Mouse (Mus musculus) heart, embryonic 13.5 days (tissue): ENCODE measurements around the gene Aars2. TPM values are rescaled to one million over a fixed set of nuclear protein-coding genes. Genes with fewer than 3 reads are reported as not detected.

Experiments
- ATAC-seq: fragments of 200-750 bp; cut with Nextera tagmentation; 2 replicates; pipeline ENCODE4 v1.8.0; 2017; ENCODE audit warnings: moderate TSS enrichment; ENCODE audit not compliant: insufficient number of reproducible peaks, low FRiP score, low TSS enrichment; ENCODE audit errors: extremely low read depth
- H3K27ac ChIP-seq: fragments of 300-500 bp; sonication (generic); replicated peaks from 2 replicates; pipeline ENCODE4 v1.5.1; 2015; ENCODE audit warnings: moderate library complexity, mild to moderate bottlenecking, inconsistent platforms
- H3K27me3 ChIP-seq: fragments of 300-500 bp; sonication (generic); replicated peaks from 2 replicates; pipeline ENCODE4 v1.6.1; 2015; ENCODE audit warnings: mild to moderate bottlenecking, inconsistent platforms
- H3K36me3 ChIP-seq: fragments of 300-500 bp; sonication (generic); 2 replicates; pipeline ENCODE4 v1.6.1; 2015; ENCODE audit warnings: mild to moderate bottlenecking, inconsistent platforms
- H3K4me1 ChIP-seq: fragments of 300-500 bp; sonication (generic); 2 replicates; pipeline ENCODE4 v1.6.1; 2015; ENCODE audit warnings: inconsistent platforms
- H3K4me2 ChIP-seq: fragments of 300-500 bp; sonication (generic); 2 replicates; pipeline ENCODE4 v1.6.1; 2015; ENCODE audit warnings: inconsistent platforms, mild to moderate bottlenecking, moderate library complexity
- H3K4me3 ChIP-seq: fragments of 300-500 bp; sonication (generic); 2 replicates; pipeline ENCODE4 v1.5.1; 2015; ENCODE audit warnings: moderate library complexity, mild to moderate bottlenecking, inconsistent platforms
- H3K9ac ChIP-seq: fragments of 300-500 bp; sonication (generic); 2 replicates; pipeline ENCODE4 v1.6.1; 2015; ENCODE audit warnings: inconsistent platforms, mild to moderate bottlenecking, moderate library complexity
- H3K9me3 ChIP-seq: fragments of 300-500 bp; sonication (generic); 2 replicates; pipeline ENCODE4 v1.6.1; 2016; ENCODE audit warnings: inconsistent platforms
- WGBS: fragments of 180-500 bp; shearing (Covaris S2); methylation state at CpG from one replicate; pipeline ENCODE4 v1.1.7; 2015; ENCODE audit warnings: mixed read lengths; 5-methylcytosine and 5-hydroxymethylcytosine counted together
- polyA plus RNA-seq: library from polyadenylated mRNA; unstranded; fragments of >200 nt; fragmentation: Nextera tagmentation; extraction: Ambion mirVana; gene quantifications from 2 replicates; pipeline ENCODE4 v1.2.1, GENCODE M21; 2015

The Aars2 gene
- polyA plus RNA-seq, 1 experiment from 2014 or later: 19.8 TPM

- Histone ChIP-seq H3K27me3 (peaks cover 78% of the 10 kb centered on the region), H3K4me1 (peaks cover 26% of the 10 kb centered on the region), H3K4me2 (no peak overlapping the region), H3K9ac (no peak overlapping the region), H3K4me3 (no peak overlapping the region), H3K36me3 (no peaks in the 10 kb centered on the region), H3K27ac (no peak overlapping the region), H3K9me3 (no peaks in the 10 kb centered on the region)
- no peak; the same call in 1 of the 2 replicates for ATAC-seq
- WGBS: 4% methylated on average over 8 of the region's 8 CpGs
Measured at GRCm38 (mm10) chr17:45551816-45552451, 45.3 kb downstream of the Aars2 start.

DNA sequence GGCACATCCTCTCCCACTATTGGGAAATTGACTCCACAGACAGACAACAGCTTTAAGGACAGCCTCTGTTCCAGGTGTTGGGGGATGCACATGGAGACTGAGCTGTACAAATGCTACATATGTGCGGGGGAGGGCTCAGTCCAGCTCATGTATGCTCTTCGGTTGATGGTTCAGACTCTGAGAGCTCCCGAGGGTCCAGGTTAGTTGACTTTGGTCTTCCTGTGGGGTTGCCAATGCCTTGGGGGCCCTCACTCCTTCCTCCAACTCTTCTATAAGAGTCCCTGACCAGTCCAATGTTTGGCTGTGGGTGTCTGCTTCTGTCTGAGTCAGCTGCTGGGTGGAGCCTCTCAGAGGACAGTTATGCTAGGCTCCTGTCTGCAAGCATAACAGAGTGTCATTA lies 46.4 kb downstream of the Aars2 start:
- Histone ChIP-seq H3K36me3 (no peaks in the 10 kb centered on the region), H3K4me2 (no peak overlapping the region), H3K4me1 (peaks cover 36% of the 10 kb centered on the region), H3K27ac (no peak overlapping the region), H3K27me3 (peaks cover 77% of the 10 kb centered on the region), H3K4me3 (no peak overlapping the region), H3K9me3 (no peaks in the 10 kb centered on the region), H3K9ac (no peak overlapping the region)
- 63% methylated on average over 3 of the region's 3 CpGs for WGBS
- no peak for ATAC-seq

GRCm38 (mm10) chr17:45554420-45554819 lies 47.8 kb downstream of the Aars2 start:
- ATAC-seq: no peak
- peaks cover 34% of the 10 kb centered on the region for H3K4me1 ChIP-seq
- H3K27me3 ChIP-seq: peaks cover 75% of the 10 kb centered on the region
- H3K4me3 ChIP-seq: no peak overlapping the region
- WGBS: 21% methylated on average over 1 of the region's 1 CpGs
- no peak overlapping the region for H3K27ac ChIP-seq
- H3K4me2 ChIP-seq: no peak overlapping the region
- no peak overlapping the region for H3K9ac ChIP-seq
- H3K36me3 ChIP-seq: no peaks in the 10 kb centered on the region
- no peaks in the 10 kb centered on the region for H3K9me3 ChIP-seq

DNA sequence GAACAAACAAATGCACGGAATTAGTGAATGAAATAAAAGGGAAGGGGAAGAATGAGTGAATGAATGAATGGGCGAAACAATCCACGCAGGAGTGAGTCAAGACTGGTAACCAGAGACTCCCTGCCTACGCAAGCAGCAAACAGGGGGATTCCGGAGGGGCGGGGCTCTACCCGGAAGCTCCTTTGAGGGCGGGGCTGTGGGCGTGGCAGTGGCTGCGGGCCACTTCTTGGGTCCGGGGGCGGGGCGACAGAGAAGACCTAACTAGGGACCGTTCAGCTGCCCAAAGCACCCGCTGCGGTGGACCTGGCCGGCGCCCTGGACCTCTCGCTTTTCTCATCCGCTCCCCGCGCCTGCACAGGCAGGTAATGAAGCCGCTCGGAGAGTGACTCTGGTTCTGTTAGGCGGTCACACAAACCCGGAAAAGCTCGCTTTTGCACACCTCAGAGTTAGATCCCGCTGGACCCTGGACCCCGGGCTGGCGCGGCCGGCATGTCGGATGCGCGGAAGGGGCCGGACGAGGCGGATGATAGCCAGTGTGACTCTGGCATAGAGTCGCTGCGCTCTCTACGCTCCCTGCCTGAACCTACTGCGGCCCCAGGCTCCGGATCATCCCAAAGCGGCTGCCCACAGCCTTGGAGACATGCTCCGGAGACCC lies 48.9 kb downstream of the Aars2 start, which contains the start of gene Nfkbie:
TSS of gene Nfkbie (plus strand) at position 252 of the 655 bp plus-strand sequence.
- H3K36me3 ChIP-seq: no peaks in the 10 kb centered on the region
- peak within 1 kb of the TSS; percentile 70 for H3K4me3 ChIP-seq
- H3K9ac ChIP-seq: peak within 1 kb of the TSS; percentile 76
- no peaks in the 10 kb centered on the region for H3K9me3 ChIP-seq
- WGBS: 1% methylated on average over 45 of the region's 45 CpGs
- H3K4me1 ChIP-seq: peaks cover 25% of the 10 kb centered on the region
- peaks cover 65% of the 10 kb centered on the region for H3K27me3 ChIP-seq
- peak; percentile 72 for ATAC-seq
- no peak within 1 kb of the TSS for H3K27ac ChIP-seq
- peak within 1 kb of the TSS; percentile 78 for H3K4me2 ChIP-seq

GRCm38 (mm10) chr17:45556107-45556489 lies 49.5 kb downstream of the Aars2 start:
- no peak for ATAC-seq
- peaks cover 25% of the 10 kb centered on the region for H3K4me1 ChIP-seq
- WGBS: 2% methylated on average over 14 of the region's 14 CpGs
- H3K9ac ChIP-seq: peak overlapping the region; percentile 76
- H3K9me3 ChIP-seq: no peaks in the 10 kb centered on the region
- H3K27ac ChIP-seq: no peak overlapping the region
- peaks cover 60% of the 10 kb centered on the region for H3K27me3 ChIP-seq
- H3K4me3 ChIP-seq: peak overlapping the region; percentile 70
- peak overlapping the region; percentile 78 for H3K4me2 ChIP-seq
- H3K36me3 ChIP-seq: no peaks in the 10 kb centered on the region

- H3K9ac ChIP-seq: peak overlapping the region; percentile 76
- WGBS: 60% methylated on average over 3 of the region's 3 CpGs
Measured at GRCm38 (mm10) chr17:45556514-45557245, 50.0 kb downstream of the Aars2 start.

GRCm38 (mm10) chr17:45557246-45557824 lies 50.7 kb downstream of the Aars2 start:
- no peaks in the 10 kb centered on the region for H3K9me3 ChIP-seq
- H3K4me2 ChIP-seq: peak overlapping the region; percentile 78
- no peaks in the 10 kb centered on the region for H3K36me3 ChIP-seq
- WGBS: 63% methylated on average over 7 of the region's 7 CpGs
- 0 out of 2 replicates have a peak overlapping the region, but pooled peaks have one; percentile 47 for H3K9ac ChIP-seq
- peaks cover 25% of the 10 kb centered on the region for H3K4me1 ChIP-seq
- no peak for ATAC-seq
- peak overlapping the region; percentile 70; the same call in 1 of the 2 replicates for H3K4me3 ChIP-seq
- H3K27ac ChIP-seq: no peak overlapping the region
- H3K27me3 ChIP-seq: peaks cover 54% of the 10 kb centered on the region

More at GRCm38 (mm10) chr17:45556514-45557245, 50.0 kb downstream of the Aars2 start:
- H3K4me2 ChIP-seq: peak overlapping the region; percentile 78
- no peaks in the 10 kb centered on the region for H3K9me3 ChIP-seq
- H3K4me1 ChIP-seq: peaks cover 25% of the 10 kb centered on the region
- peak overlapping the region; percentile 70 for H3K4me3 ChIP-seq
- H3K27me3 ChIP-seq: peaks cover 54% of the 10 kb centered on the region
- no peak for ATAC-seq
- H3K36me3 ChIP-seq: no peaks in the 10 kb centered on the region
- no peak overlapping the region for H3K27ac ChIP-seq

- WGBS: 61% methylated on average over 16 of the region's 16 CpGs
- no peaks in the 10 kb centered on the region for H3K9me3 ChIP-seq
- no peak for ATAC-seq
- H3K4me2 ChIP-seq: peak overlapping the region; percentile 78; the same call in 1 of the 2 replicates
- H3K9ac ChIP-seq: peak overlapping the region; percentile 47; the same call in 1 of the 2 replicates
- peaks cover 47% of the 10 kb centered on the region for H3K27me3 ChIP-seq
- H3K27ac ChIP-seq: no peak overlapping the region
- no peak overlapping the region for H3K4me3 ChIP-seq
- H3K4me1 ChIP-seq: peaks cover 25% of the 10 kb centered on the region
- no peaks in the 10 kb centered on the region for H3K36me3 ChIP-seq
Measured at GRCm38 (mm10) chr17:45557998-45558862, 51.6 kb downstream of the Aars2 start.

- no peak overlapping the region for H3K27ac ChIP-seq
- H3K9ac ChIP-seq: no peak overlapping the region
- peaks cover 30% of the 10 kb centered on the region for H3K27me3 ChIP-seq
- WGBS: 81% methylated on average over 15 of the region's 15 CpGs
- H3K4me1 ChIP-seq: peaks cover 32% of the 10 kb centered on the region
- no peak overlapping the region for H3K4me2 ChIP-seq
- no peaks in the 10 kb centered on the region for H3K9me3 ChIP-seq
- no peak overlapping the region for H3K4me3 ChIP-seq
- H3K36me3 ChIP-seq: peaks cover under 1% of the 10 kb centered on the region; the same call in 1 of the 2 replicates
- ATAC-seq: no peak
Measured at GRCm38 (mm10) chr17:45559732-45560525, 53.3 kb downstream of the Aars2 start.

DNA sequence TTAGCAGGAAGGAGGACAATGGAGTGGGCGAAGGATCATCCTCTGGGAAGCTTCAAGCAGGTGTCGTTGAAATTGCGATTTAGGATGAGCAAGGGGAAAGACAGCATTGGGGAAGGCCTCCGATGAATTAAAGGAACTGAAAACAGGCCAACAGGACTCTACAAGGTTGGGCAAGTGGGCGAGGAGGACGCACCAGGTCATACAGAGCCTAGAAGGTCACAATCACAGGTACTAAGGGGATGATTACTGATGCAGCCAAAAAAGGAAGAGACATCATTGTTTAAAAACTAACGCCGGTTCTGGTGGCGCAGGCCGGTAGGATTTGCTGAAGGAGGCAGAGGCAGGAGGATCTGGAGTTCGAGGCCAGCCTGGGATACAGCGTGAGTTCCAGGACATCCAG lies 56.6 kb downstream of the Aars2 start:
- Histone ChIP-seq H3K9me3 (no peaks in the 10 kb centered on the region), H3K27me3 (peaks cover 9% of the 10 kb centered on the region), H3K27ac (no peak overlapping the region), H3K4me2 (peak overlapping the region; percentile 82), H3K36me3 (peaks cover 32% of the 10 kb centered on the region), H3K4me1 (peaks cover 38% of the 10 kb centered on the region), H3K4me3 (peak overlapping the region; percentile 76; the same call in 1 of the 2 replicates), H3K9ac (0 out of 2 replicates have a peak overlapping the region, but pooled peaks have one; percentile 95)
- 70% methylated on average over 12 of the region's 12 CpGs for WGBS
- ATAC-seq: no peak
